Mouse (Mus musculus): ENCODE data around the gene Madd.

DNA sequence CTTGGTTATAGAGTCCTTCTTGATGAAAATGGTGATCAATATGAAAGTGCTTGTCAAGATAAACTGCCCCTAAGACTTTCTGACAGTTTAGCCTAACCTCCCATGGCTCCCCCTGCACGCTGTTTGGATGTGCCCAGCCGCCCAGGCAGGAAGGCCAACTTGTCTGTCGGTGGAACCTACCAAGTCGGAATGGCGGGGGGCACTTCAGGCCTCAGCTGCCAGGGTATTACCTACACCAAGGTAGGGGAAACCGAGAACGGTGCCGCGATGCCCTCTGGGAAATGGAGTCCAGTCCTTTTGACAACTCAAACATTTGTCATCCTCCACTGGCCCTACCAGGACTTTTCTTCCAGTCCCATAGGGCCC, 506 bp downstream of the Madd start:
- TF ChIP-seq CTCF (IDR thresholded peaks at IDR 0.05; ENCODE audit: low read depth) (no peak), EP300 (IDR thresholded peaks at IDR 0.05; ENCODE audit: low read depth) (no peak)

Measured in heart, postnatal 0 days (tissue).